Mouse (Mus musculus): ENCODE measurements around the gene Lrrc8c.
A peak's percentile ranks its signal among the peaks of the same experiment; 100 is the strongest.

The Lrrc8c gene

GRCm38 (mm10) chr5:105547115-105547514, 27.9 kb downstream of the Lrrc8c start:
- no peak for DNase-seq (ENCODE audit: low read depth, low spot score)

GRCm38 (mm10) chr5:105551808-105552207, 32.6 kb downstream of the Lrrc8c start:
- no peak for DNase-seq (ENCODE audit: low read depth, low spot score)

GRCm38 (mm10) chr5:105556291-105556690, 37.1 kb downstream of the Lrrc8c start:
- DNase-seq (ENCODE audit: low read depth, low spot score): no peak

GRCm38 (mm10) chr5:105557346-105557745, 38.2 kb downstream of the Lrrc8c start:
- no peak for DNase-seq (ENCODE audit: low read depth, low spot score)

GRCm38 (mm10) chr5:105557777-105558240, 38.6 kb downstream of the Lrrc8c start:
- no peak for DNase-seq (ENCODE audit: low read depth, low spot score)

GRCm38 (mm10) chr5:105558517-105558916, 39.3 kb downstream of the Lrrc8c start:
- no peak for DNase-seq (ENCODE audit: low read depth, low spot score)

- no peak for DNase-seq (ENCODE audit: low read depth, low spot score)
Observed at GRCm38 (mm10) chr5:105561926-105562325, 42.7 kb downstream of the Lrrc8c start.

- DNase-seq (ENCODE audit: low read depth, low spot score): no peak
Observed at GRCm38 (mm10) chr5:105564761-105565160, 45.6 kb downstream of the Lrrc8c start.

- no peak for DNase-seq (ENCODE audit: low read depth, low spot score)
Observed at GRCm38 (mm10) chr5:105565824-105566223, 46.6 kb downstream of the Lrrc8c start.

GRCm38 (mm10) chr5:105566852-105567412, 47.7 kb downstream of the Lrrc8c start:
- no peak for DNase-seq (ENCODE audit: low read depth, low spot score)

- DNase-seq (ENCODE audit: low read depth, low spot score): peak; percentile 3
Observed at GRCm38 (mm10) chr5:105568043-105568747, 49.0 kb downstream of the Lrrc8c start.

GRCm38 (mm10) chr5:105569168-105569567, 50.0 kb downstream of the Lrrc8c start:
- no peak for DNase-seq (ENCODE audit: low read depth, low spot score)

GRCm38 (mm10) chr5:105572160-105572692, 53.0 kb downstream of the Lrrc8c start:
- no peak for DNase-seq (ENCODE audit: low read depth, low spot score)

GRCm38 (mm10) chr5:105572876-105573275, 53.7 kb downstream of the Lrrc8c start:
- DNase-seq (ENCODE audit: low read depth, low spot score): no peak

GRCm38 (mm10) chr5:105574835-105575234, 55.6 kb downstream of the Lrrc8c start:
- DNase-seq (ENCODE audit: low read depth, low spot score): no peak

GRCm38 (mm10) chr5:105575839-105576238, 56.7 kb downstream of the Lrrc8c start:
- no peak for DNase-seq (ENCODE audit: low read depth, low spot score)

- DNase-seq (ENCODE audit: low read depth, low spot score): no peak
Observed at GRCm38 (mm10) chr5:105580909-105581308, 61.7 kb downstream of the Lrrc8c start.

GRCm38 (mm10) chr5:105585929-105586328, 66.7 kb downstream of the Lrrc8c start:
- DNase-seq (ENCODE audit: low read depth, low spot score): no peak

GRCm38 (mm10) chr5:105586655-105587054, 67.5 kb downstream of the Lrrc8c start:
- DNase-seq (ENCODE audit: low read depth, low spot score): no peak

GRCm38 (mm10) chr5:105587471-105587870, 68.3 kb downstream of the Lrrc8c start:
- DNase-seq (ENCODE audit: low read depth, low spot score): no peak

- no peak for DNase-seq (ENCODE audit: low read depth, low spot score)
Observed at GRCm38 (mm10) chr5:105588683-105589082, 69.5 kb downstream of the Lrrc8c start.

- DNase-seq (ENCODE audit: low read depth, low spot score): no peak
Observed at GRCm38 (mm10) chr5:105589119-105589518, 69.9 kb downstream of the Lrrc8c start.

GRCm38 (mm10) chr5:105592396-105592795, 73.2 kb downstream of the Lrrc8c start:
- no peak for DNase-seq (ENCODE audit: low read depth, low spot score)

All from ES-CJ7 (cell line).